Mouse (Mus musculus): ENCODE data around the gene Dzip1.

Gene Dzip1

GRCm38 (mm10) chr14:118868102-118868724 lies 57.0 kb downstream of the Dzip1 start:
- no peak for DNase-seq

- DNase-seq = no peak
These were observed 57.9 kb downstream of the Dzip1 start for GRCm38 (mm10) chr14:118867366-118867765.

- no peak for DNase-seq
These were observed 59.0 kb downstream of the Dzip1 start for GRCm38 (mm10) chr14:118866014-118866811.

GRCm38 (mm10) chr14:118864905-118865304 lies 60.4 kb downstream of the Dzip1 start:
- no peak for DNase-seq

GRCm38 (mm10) chr14:118862253-118862652 lies 63.0 kb downstream of the Dzip1 start:
- no peak for DNase-seq

GRCm38 (mm10) chr14:118858318-118858717 lies 66.9 kb downstream of the Dzip1 start:
- no peak for DNase-seq

- no peak for DNase-seq
These were observed 68.7 kb downstream of the Dzip1 start for GRCm38 (mm10) chr14:118856563-118856962.

GRCm38 (mm10) chr14:118855141-118855800 lies 70.0 kb downstream of the Dzip1 start:
- no peak for DNase-seq

GRCm38 (mm10) chr14:118854371-118855114 lies 70.7 kb downstream of the Dzip1 start:
- DNase-seq = peak; percentile 43

- DNase-seq = no peak
These were observed 73.7 kb downstream of the Dzip1 start for GRCm38 (mm10) chr14:118851496-118852107.

GRCm38 (mm10) chr14:118850696-118851035 lies 74.6 kb downstream of the Dzip1 start:
- no peak for DNase-seq

GRCm38 (mm10) chr14:118850011-118850695 lies 75.1 kb downstream of the Dzip1 start:
- no peak for DNase-seq

- no peak for DNase-seq
These were observed 77.1 kb downstream of the Dzip1 start for GRCm38 (mm10) chr14:118848171-118848570.

- no peak for DNase-seq
These were observed 78.4 kb downstream of the Dzip1 start for GRCm38 (mm10) chr14:118846834-118847233.

- DNase-seq = no peak
These were observed 82.9 kb downstream of the Dzip1 start for GRCm38 (mm10) chr14:118842353-118842752.

GRCm38 (mm10) chr14:118840027-118840426 lies 85.2 kb downstream of the Dzip1 start:
- DNase-seq = no peak

GRCm38 (mm10) chr14:118839416-118839815 lies 85.8 kb downstream of the Dzip1 start:
- DNase-seq = peak; percentile 62

- DNase-seq = no peak
These were observed 86.6 kb downstream of the Dzip1 start for GRCm38 (mm10) chr14:118838556-118839120.

- no peak for DNase-seq
These were observed 88.5 kb downstream of the Dzip1 start for GRCm38 (mm10) chr14:118836754-118837153.

- DNase-seq = no peak
These were observed 89.1 kb downstream of the Dzip1 start for GRCm38 (mm10) chr14:118836145-118836544.

GRCm38 (mm10) chr14:118834313-118834712 lies 90.9 kb downstream of the Dzip1 start:
- DNase-seq = no peak

- no peak for DNase-seq
These were observed 92.0 kb downstream of the Dzip1 start for GRCm38 (mm10) chr14:118833241-118833640.

Measured in kidney, adult 9 months (tissue).